Mouse (Mus musculus) midbrain, embryonic 13.5 days (tissue): ENCODE measurements around the gene Tex37. TPM values are rescaled to one million over a fixed set of nuclear protein-coding genes. Genes with fewer than 3 reads are reported as not detected.

Experiments
- ATAC-seq: fragments of 200-750 bp; cut with Nextera tagmentation; 2 replicates; pipeline ENCODE4 v1.8.0; 2017; ENCODE audit warnings: mild to moderate bottlenecking, moderate TSS enrichment, moderate library complexity
- H3K27ac ChIP-seq: fragments of 300-500 bp; sonication (generic); 2 replicates; pipeline ENCODE4 v1.5.1; 2015; ENCODE audit warnings: inconsistent platforms, mild to moderate bottlenecking, moderate library complexity
- H3K27me3 ChIP-seq: fragments of 300-500 bp; sonication (generic); 2 replicates; pipeline ENCODE4 v1.6.1; 2015; ENCODE audit warnings: mild to moderate bottlenecking, inconsistent platforms
- H3K36me3 ChIP-seq: fragments of 300-500 bp; sonication (generic); 2 replicates; pipeline ENCODE4 v1.6.1; 2015; ENCODE audit warnings: mild to moderate bottlenecking, inconsistent platforms
- H3K4me1 ChIP-seq: fragments of 300-500 bp; sonication (generic); replicated peaks from 2 replicates; pipeline ENCODE4 v1.6.1; 2015; ENCODE audit warnings: inconsistent platforms
- H3K4me2 ChIP-seq: fragments of 300-500 bp; sonication (generic); replicated peaks from 2 replicates; pipeline ENCODE4 v1.6.1; 2015; ENCODE audit warnings: moderate library complexity, mild to moderate bottlenecking, inconsistent platforms
- H3K4me3 ChIP-seq: fragments of 300-500 bp; sonication (generic); replicated peaks from 2 replicates; pipeline ENCODE4 v1.5.1; 2015; ENCODE audit warnings: mild to moderate bottlenecking, inconsistent platforms
- H3K9ac ChIP-seq: fragments of 300-500 bp; sonication (generic); replicated peaks from 2 replicates; pipeline ENCODE4 v1.6.1; 2015; ENCODE audit warnings: mild to moderate bottlenecking, inconsistent platforms
- H3K9me3 ChIP-seq: fragments of 300-500 bp; sonication (generic); 2 replicates; pipeline ENCODE4 v1.6.1; 2016; ENCODE audit warnings: mild to moderate bottlenecking, inconsistent platforms
- WGBS: fragments of 180-500 bp; shearing (Covaris S2); methylation state at CpG from one replicate; pipeline ENCODE4 v1.1.7; 2015; 5-methylcytosine and 5-hydroxymethylcytosine counted together
- polyA plus RNA-seq: library from polyadenylated mRNA; unstranded; fragments of >200 nt; fragmentation: Nextera tagmentation; extraction: Ambion mirVana; gene quantifications from 2 replicates; pipeline ENCODE4 v1.2.1, GENCODE M21; 2015

Gene Tex37
- polyA plus RNA-seq, 1 experiment from 2014 or later = not detected

DNA sequence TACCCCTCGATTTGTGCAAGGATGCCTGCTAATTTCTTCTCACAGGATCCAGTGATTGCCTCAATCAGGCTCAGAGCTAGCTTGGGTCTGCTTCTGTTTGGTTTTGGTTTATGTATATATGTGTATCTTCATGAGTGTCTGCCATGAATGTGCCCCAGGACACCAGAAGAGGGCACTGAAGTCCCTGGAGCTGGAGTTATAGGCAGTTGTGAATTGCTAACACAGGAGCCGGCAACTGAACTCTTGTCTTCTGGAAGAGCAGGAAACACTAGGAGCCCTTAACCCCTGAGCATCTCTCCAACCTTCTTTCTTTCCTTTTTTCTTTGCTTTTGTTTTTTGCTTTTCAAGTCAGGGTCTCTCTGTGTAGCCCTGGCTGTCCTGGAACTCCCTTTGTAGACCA lies 13.1 kb upstream of the Tex37 start:
- no peak overlapping the region for H3K9ac ChIP-seq
- WGBS = 98% methylated on average over 2 of the region's 2 CpGs
- no peaks in the 10 kb centered on the region for H3K36me3 ChIP-seq
- no peak overlapping the region for H3K4me3 ChIP-seq
- H3K27me3 ChIP-seq = no peaks in the 10 kb centered on the region
- no peaks in the 10 kb centered on the region for H3K9me3 ChIP-seq
- H3K4me1 ChIP-seq = no peaks in the 10 kb centered on the region
- H3K4me2 ChIP-seq = no peak overlapping the region
- no peak for ATAC-seq
- H3K27ac ChIP-seq = no peak overlapping the region

GRCm38 (mm10) chr6:70921274-70922074 lies 2.7 kb upstream of the Tex37 start:
- H3K27me3 ChIP-seq = no peaks in the 10 kb centered on the region
- no peaks in the 10 kb centered on the region for H3K9me3 ChIP-seq
- ATAC-seq = peak; percentile 86
- 3% methylated on average over 22 of the region's 22 CpGs for WGBS
- H3K4me2 ChIP-seq = peak overlapping the region; percentile 57
- H3K36me3 ChIP-seq = no peaks in the 10 kb centered on the region
- peak overlapping the region; percentile 31 for H3K4me3 ChIP-seq
- H3K4me1 ChIP-seq = peaks cover 10% of the 10 kb centered on the region
- H3K9ac ChIP-seq = peak overlapping the region; percentile 64
- peak overlapping the region; percentile 59 for H3K27ac ChIP-seq

GRCm38 (mm10) chr6:70912396-70912765 lies 6.3 kb downstream of the Tex37 start:
- 0 out of 2 replicates have a peak, but pooled peaks cover 9% of the 10 kb centered on the region for H3K4me1 ChIP-seq
- H3K9me3 ChIP-seq = no peaks in the 10 kb centered on the region
- H3K9ac ChIP-seq = no peak overlapping the region
- WGBS = 70% methylated on average over 7 of the region's 7 CpGs
- ATAC-seq = no peak
- no peak overlapping the region for H3K27ac ChIP-seq
- H3K4me3 ChIP-seq = no peak overlapping the region; the same call in 1 of the 2 replicates
- no peaks in the 10 kb centered on the region for H3K36me3 ChIP-seq
- peaks cover 8% of the 10 kb centered on the region; the same call in 1 of the 2 replicates for H3K27me3 ChIP-seq
- H3K4me2 ChIP-seq = peak overlapping the region; percentile 37

GRCm38 (mm10) chr6:70911668-70912395 lies 6.9 kb downstream of the Tex37 start:
- Histone ChIP-seq H3K9ac (no peak overlapping the region), H3K4me3 (no peak overlapping the region; the same call in 1 of the 2 replicates), H3K4me1 (0 out of 2 replicates have a peak, but pooled peaks cover 9% of the 10 kb centered on the region), H3K9me3 (no peaks in the 10 kb centered on the region), H3K36me3 (no peaks in the 10 kb centered on the region; the same call in 1 of the 2 replicates), H3K27ac (no peak overlapping the region), H3K4me2 (peak overlapping the region; percentile 37), H3K27me3 (peaks cover 8% of the 10 kb centered on the region; the same call in 1 of the 2 replicates)
- WGBS = 17% methylated on average over 20 of the region's 20 CpGs
- ATAC-seq = 0 out of 2 replicates have a peak, but pooled peaks have one; percentile 43

- Histone ChIP-seq H3K4me2 (no peak overlapping the region), H3K9ac (no peak overlapping the region), H3K9me3 (no peaks in the 10 kb centered on the region), H3K4me1 (0 out of 2 replicates have a peak, but pooled peaks cover 9% of the 10 kb centered on the region), H3K36me3 (peaks cover 15% of the 10 kb centered on the region), H3K27me3 (peaks cover 8% of the 10 kb centered on the region; the same call in 1 of the 2 replicates), H3K4me3 (no peak overlapping the region), H3K27ac (no peak overlapping the region)
- 69% methylated on average over 4 of the region's 4 CpGs for WGBS
- no peak for ATAC-seq
Observed at GRCm38 (mm10) chr6:70910285-70910684, 8.4 kb downstream of the Tex37 start.

DNA sequence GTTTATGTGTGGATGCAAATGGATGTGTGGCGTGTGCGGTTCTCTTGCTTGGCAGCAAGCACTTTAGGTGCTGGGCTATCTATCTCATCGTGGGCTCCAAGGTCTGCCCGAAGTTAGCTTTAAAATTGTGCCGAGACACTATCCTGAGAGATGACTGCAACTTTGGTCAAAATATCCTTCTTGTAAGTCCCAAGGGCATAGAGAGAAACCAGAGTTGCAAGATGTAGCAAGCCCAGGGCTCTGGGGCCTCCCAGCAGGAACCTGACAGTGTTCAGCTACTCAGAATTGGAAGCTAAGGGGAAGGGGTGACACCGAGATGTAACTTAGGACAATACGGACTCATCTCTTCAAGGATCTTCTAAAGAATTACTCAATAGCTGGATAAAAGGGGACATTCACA lies 9.2 kb downstream of the Tex37 start:
- WGBS = 90% methylated on average over 7 of the region's 7 CpGs
- no peak for ATAC-seq
- H3K36me3 ChIP-seq = peaks cover 18% of the 10 kb centered on the region

DNA sequence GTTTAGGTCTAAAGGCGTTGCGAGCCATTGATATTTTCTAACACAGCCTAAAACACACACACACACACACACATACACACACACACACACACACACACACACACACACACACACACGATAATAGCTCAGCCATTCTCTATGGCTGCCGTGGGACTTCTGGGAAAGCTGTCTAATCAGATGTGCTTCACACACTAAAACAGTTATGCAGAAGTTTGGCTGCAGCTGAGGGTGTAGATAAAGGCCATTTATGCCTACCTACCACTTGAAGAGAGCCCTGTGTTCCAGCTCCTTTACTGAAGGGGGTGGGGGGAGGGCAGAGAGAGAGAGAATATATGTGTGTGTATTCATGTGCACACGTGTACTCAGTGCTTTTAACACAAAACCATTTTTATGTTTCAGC lies 15.0 kb downstream of the Tex37 start:
- H3K4me2 ChIP-seq = no peak overlapping the region
- no peaks in the 10 kb centered on the region for H3K9me3 ChIP-seq
- H3K4me3 ChIP-seq = no peak overlapping the region
- H3K9ac ChIP-seq = no peak overlapping the region
- 95% methylated on average over 5 of the region's 5 CpGs for WGBS
- peaks cover 12% of the 10 kb centered on the region for H3K4me1 ChIP-seq
- no peaks in the 10 kb centered on the region for H3K27me3 ChIP-seq
- ATAC-seq = no peak
- H3K36me3 ChIP-seq = peaks cover 51% of the 10 kb centered on the region
- H3K27ac ChIP-seq = no peak overlapping the region

More for the DNA sequence above, 9.2 kb downstream of the Tex37 start:
- 0 out of 2 replicates have a peak, but pooled peaks cover 9% of the 10 kb centered on the region for H3K4me1 ChIP-seq
- no peak overlapping the region for H3K9ac ChIP-seq
- no peak overlapping the region for H3K4me2 ChIP-seq
- peaks cover 8% of the 10 kb centered on the region; the same call in 1 of the 2 replicates for H3K27me3 ChIP-seq
- H3K4me3 ChIP-seq = no peak overlapping the region
- H3K27ac ChIP-seq = no peak overlapping the region
- H3K9me3 ChIP-seq = no peaks in the 10 kb centered on the region

DNA sequence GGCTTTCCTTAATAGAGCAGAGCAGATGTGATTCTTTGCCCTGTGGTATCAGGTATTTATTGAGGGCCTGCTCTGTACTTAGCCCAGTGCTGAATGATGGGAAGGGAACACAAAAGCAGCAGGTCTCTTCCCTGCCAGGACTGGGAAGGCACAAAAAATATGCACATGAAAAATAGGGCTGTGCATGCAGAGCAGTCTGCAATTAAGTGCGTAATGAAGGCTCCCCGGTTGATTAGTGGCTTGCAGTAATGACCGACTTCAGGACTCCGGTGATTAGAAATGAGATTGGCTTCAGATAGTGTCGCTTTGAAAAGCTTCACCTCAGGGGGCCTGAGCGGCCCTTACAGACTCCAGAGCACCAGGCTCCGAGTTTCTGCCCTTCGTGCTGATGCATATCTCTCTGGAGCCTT lies 19.1 kb downstream of the Tex37 start:
- 27% methylated on average over 8 of the region's 8 CpGs for WGBS
- H3K9ac ChIP-seq = no peak overlapping the region
- H3K27me3 ChIP-seq = no peaks in the 10 kb centered on the region
- H3K27ac ChIP-seq = peak overlapping the region; percentile 19; the same call in 1 of the 2 replicates
- no peak overlapping the region for H3K4me3 ChIP-seq
- H3K9me3 ChIP-seq = no peaks in the 10 kb centered on the region
- peaks cover 12% of the 10 kb centered on the region for H3K4me1 ChIP-seq
- no peak overlapping the region for H3K4me2 ChIP-seq
- ATAC-seq = peak; percentile 67
- peaks cover 52% of the 10 kb centered on the region for H3K36me3 ChIP-seq

- 82% methylated on average over 6 of the region's 6 CpGs for WGBS
- no peaks in the 10 kb centered on the region for H3K9me3 ChIP-seq
- peaks cover 53% of the 10 kb centered on the region for H3K36me3 ChIP-seq
- peaks cover 12% of the 10 kb centered on the region for H3K4me1 ChIP-seq
- H3K27ac ChIP-seq = no peak overlapping the region
- no peak overlapping the region for H3K4me2 ChIP-seq
- H3K27me3 ChIP-seq = no peaks in the 10 kb centered on the region
- no peak overlapping the region for H3K4me3 ChIP-seq
- no peak for ATAC-seq
- H3K9ac ChIP-seq = no peak overlapping the region
Observed at GRCm38 (mm10) chr6:70898166-70898565, 20.6 kb downstream of the Tex37 start.

GRCm38 (mm10) chr6:70887993-70888392 lies 30.7 kb downstream of the Tex37 start:
- Histone ChIP-seq H3K4me3 (no peak overlapping the region), H3K4me1 (no peaks in the 10 kb centered on the region), H3K27ac (no peak overlapping the region), H3K9me3 (no peaks in the 10 kb centered on the region), H3K36me3 (peaks cover 80% of the 10 kb centered on the region), H3K9ac (no peak overlapping the region), H3K4me2 (no peak overlapping the region), H3K27me3 (no peaks in the 10 kb centered on the region)
- WGBS = 93% methylated on average over 11 of the region's 11 CpGs
- ATAC-seq = no peak

GRCm38 (mm10) chr6:70880714-70881304 lies 37.9 kb downstream of the Tex37 start:
- 17% methylated on average over 5 of the region's 5 CpGs for WGBS
- Histone ChIP-seq H3K4me3 (no peak overlapping the region), H3K27ac (no peak overlapping the region), H3K36me3 (peaks cover 35% of the 10 kb centered on the region), H3K9ac (no peak overlapping the region), H3K27me3 (no peaks in the 10 kb centered on the region), H3K4me1 (peaks cover 3% of the 10 kb centered on the region; the same call in 1 of the 2 replicates), H3K9me3 (no peaks in the 10 kb centered on the region), H3K4me2 (no peak overlapping the region)
- ATAC-seq = peak; percentile 63

GRCm38 (mm10) chr6:70875017-70875416 lies 43.7 kb downstream of the Tex37 start:
- Histone ChIP-seq H3K36me3 (peaks cover 3% of the 10 kb centered on the region; the same call in 1 of the 2 replicates), H3K4me2 (no peak overlapping the region), H3K27ac (no peak overlapping the region), H3K4me3 (no peak overlapping the region), H3K9me3 (no peaks in the 10 kb centered on the region), H3K27me3 (no peaks in the 10 kb centered on the region), H3K4me1 (peaks cover 18% of the 10 kb centered on the region), H3K9ac (no peak overlapping the region)
- 94% methylated on average over 1 of the region's 1 CpGs for WGBS
- no peak for ATAC-seq
